Mouse (Mus musculus) small intestine, adult 2 months (tissue): Measurements from ENCODE around the gene Polr2b.

Source experiments
- CTCF ChIP-seq: fragments of 200-500 bp; IDR thresholded peaks from 2 replicates; pipeline ENCODE4 v1.5.1; 2012; ENCODE audit warnings: low read depth, mild to moderate bottlenecking, control low read depth, inconsistent platforms, low read length, moderate library complexity, mixed read lengths; ENCODE audit not compliant: insufficient replicate concordance, insufficient read length; ENCODE audit errors: extremely low read depth
- POLR2A ChIP-seq: fragments of 200-500 bp; IDR thresholded peaks from 2 replicates; pipeline ENCODE4 v1.6.1; 2012; ENCODE audit warnings: low read depth, mild to moderate bottlenecking, control low read depth, inconsistent platforms, low read length, moderate library complexity

GRCm38 (mm10) chr5:77282242-77282641, 27.7 kb upstream of the Polr2b start:
- TF ChIP-seq CTCF (no peak), POLR2A (no peak)
